Mouse (Mus musculus) limb, embryonic 11.5 days (tissue): ENCODE results near the gene Gm11541. TPM values are rescaled to one million over a fixed set of nuclear protein-coding genes. Genes with fewer than 3 reads are reported as not detected.

ENCODE experiments used
- ATAC-seq: fragments of 200-750 bp; cut with Nextera tagmentation; 2 replicates; pipeline ENCODE4 v1.8.0; 2017; ENCODE audit warnings: low read depth; ENCODE audit not compliant: insufficient number of reproducible peaks, low FRiP score, low TSS enrichment
- DNase-seq: peaks from one replicate; pipeline ENCODE4 v3.0.0-alpha.2; 2015; ENCODE audit warnings: low spot score
- H3K27ac ChIP-seq: fragments of 300-500 bp; sonication (generic); replicated peaks from 2 replicates; pipeline ENCODE4 v1.5.1; 2014; ENCODE audit warnings: low read depth, mild to moderate bottlenecking, low read length
- H3K27me3 ChIP-seq: fragments of 300-500 bp; sonication (generic); 2 replicates; pipeline ENCODE4 v1.6.1; 2014; ENCODE audit warnings: mild to moderate bottlenecking, low read length, mixed read lengths; ENCODE audit not compliant: control insufficient read depth, insufficient read depth
- H3K36me3 ChIP-seq: fragments of 300-500 bp; sonication (generic); 2 replicates; pipeline ENCODE4 v1.6.1; 2014; ENCODE audit warnings: mild to moderate bottlenecking, low read length, moderate library complexity, mixed read lengths; ENCODE audit not compliant: control insufficient read depth, insufficient read depth
- H3K4me1 ChIP-seq: fragments of 300-500 bp; sonication (generic); 2 replicates; pipeline ENCODE4 v1.6.1; 2014; ENCODE audit warnings: low read length, mixed read lengths; ENCODE audit not compliant: control insufficient read depth, insufficient read depth
- H3K4me2 ChIP-seq: fragments of 300-500 bp; sonication (generic); 2 replicates; pipeline ENCODE4 v1.6.1; 2014; ENCODE audit warnings: low read depth, mild to moderate bottlenecking, moderate library complexity; ENCODE audit not compliant: severe bottlenecking
- H3K4me3 ChIP-seq: fragments of 300-500 bp; sonication (generic); 2 replicates; pipeline ENCODE4 v1.5.1; 2014; ENCODE audit warnings: low read depth, low read length
- H3K9ac ChIP-seq: fragments of 300-500 bp; sonication (generic); 2 replicates; pipeline ENCODE4 v1.6.1; 2014; ENCODE audit warnings: mild to moderate bottlenecking, low read length
- H3K9me3 ChIP-seq: fragments of 300-500 bp; sonication (generic); 2 replicates; pipeline ENCODE4 v1.6.1; 2016; ENCODE audit warnings: low read length; ENCODE audit not compliant: control insufficient read depth
- WGBS: fragments of 180-500 bp; shearing (Covaris S2); extraction: QIAGEN DNeasy Blood & Tissue Kit; methylation state at CpG from one replicate; pipeline ENCODE4 v1.1.7; 2014; 5-methylcytosine and 5-hydroxymethylcytosine counted together
- polyA plus RNA-seq: library from polyadenylated mRNA; unstranded; fragments of >200 nt; fragmentation: Nextera tagmentation; extraction: Ambion mirVana; gene quantifications from 2 replicates; pipeline ENCODE4 v1.2.1, GENCODE M21; 2014

The Gm11541 gene
- polyA plus RNA-seq, 1 experiment from 2014 or later: 0.25 TPM

GRCm38 (mm10) chr11:94687178-94687577 is 17.1 kb downstream of the Gm11541 start:
- no peaks in the 10 kb centered on the region for H3K27me3 ChIP-seq
- no peak for DNase-seq

GRCm38 (mm10) chr11:94682427-94682826 is 21.9 kb downstream of the Gm11541 start:
- Histone ChIP-seq H3K9me3 (no peaks in the 10 kb centered on the region), H3K36me3 (no peaks in the 10 kb centered on the region), H3K4me3 (no peak overlapping the region), H3K4me1 (peaks cover 4% of the 10 kb centered on the region), H3K4me2 (no peak overlapping the region), H3K27ac (no peak overlapping the region), H3K9ac (no peak overlapping the region), H3K27me3 (no peaks in the 10 kb centered on the region)
- no peak for ATAC-seq
- WGBS: 84% methylated on average over 7 of the region's 7 CpGs
- no peak for DNase-seq

More at GRCm38 (mm10) chr11:94687178-94687577, 17.1 kb downstream of the Gm11541 start:
- ATAC-seq: no peak
- Histone ChIP-seq H3K4me1 (no peaks in the 10 kb centered on the region), H3K9ac (no peak overlapping the region), H3K9me3 (no peaks in the 10 kb centered on the region), H3K4me3 (no peak overlapping the region), H3K36me3 (no peaks in the 10 kb centered on the region), H3K4me2 (no peak overlapping the region), H3K27ac (no peak overlapping the region)
- WGBS: 87% methylated on average over 6 of the region's 6 CpGs

DNA sequence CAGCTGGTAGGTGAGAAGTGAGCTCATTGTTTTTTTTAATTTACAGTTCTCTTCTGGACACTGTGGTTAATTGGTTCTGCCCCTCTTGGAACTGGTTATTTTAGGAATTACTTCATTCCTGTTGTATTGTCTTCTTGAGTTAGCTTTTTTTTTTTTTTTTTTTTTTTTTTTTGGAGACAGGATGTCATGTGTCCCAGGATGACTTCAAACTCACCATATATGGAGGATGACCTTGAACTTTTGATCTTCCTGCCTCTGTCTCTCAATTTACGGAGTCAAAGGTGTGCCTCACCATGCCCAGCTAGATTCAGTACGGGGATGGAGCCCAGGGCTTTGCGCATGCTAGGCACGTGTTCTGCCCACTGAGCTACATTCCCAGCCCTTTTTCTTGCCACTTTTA is 22.7 kb downstream of the Gm11541 start:
- Histone ChIP-seq H3K4me1 (peaks cover 4% of the 10 kb centered on the region), H3K27ac (no peak overlapping the region), H3K36me3 (no peaks in the 10 kb centered on the region), H3K4me3 (no peak overlapping the region), H3K4me2 (no peak overlapping the region), H3K27me3 (no peaks in the 10 kb centered on the region), H3K9me3 (no peaks in the 10 kb centered on the region), H3K9ac (no peak overlapping the region)
- no peak for DNase-seq
- 77% methylated on average over 4 of the region's 4 CpGs for WGBS
- ATAC-seq: no peak

DNA sequence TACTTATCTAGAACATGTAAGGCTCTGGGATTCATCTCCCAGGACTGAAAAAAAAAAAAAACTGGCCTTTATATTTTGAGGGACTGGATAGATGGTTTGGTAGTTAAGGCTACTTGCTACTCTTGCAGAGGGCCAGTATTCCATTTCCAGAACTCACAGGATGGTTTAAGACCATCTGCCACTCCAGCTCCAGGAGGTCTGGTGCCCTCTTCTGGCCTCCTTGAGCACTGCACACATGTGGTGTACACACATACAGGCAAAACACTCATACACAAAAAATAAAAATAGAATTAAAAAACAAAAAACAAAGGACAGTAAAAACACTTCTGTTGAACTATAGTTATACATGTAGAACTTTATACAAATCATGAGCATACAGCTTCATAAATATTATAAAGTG is 23.7 kb downstream of the Gm11541 start:
- H3K9ac ChIP-seq: no peak overlapping the region
- no peaks in the 10 kb centered on the region for H3K9me3 ChIP-seq
- no peak overlapping the region for H3K4me3 ChIP-seq
- H3K27me3 ChIP-seq: no peaks in the 10 kb centered on the region
- no peak for ATAC-seq
- no peaks in the 10 kb centered on the region for H3K36me3 ChIP-seq
- no peak for DNase-seq
- H3K4me2 ChIP-seq: no peak overlapping the region
- H3K4me1 ChIP-seq: peaks cover 13% of the 10 kb centered on the region
- H3K27ac ChIP-seq: no peak overlapping the region

DNA sequence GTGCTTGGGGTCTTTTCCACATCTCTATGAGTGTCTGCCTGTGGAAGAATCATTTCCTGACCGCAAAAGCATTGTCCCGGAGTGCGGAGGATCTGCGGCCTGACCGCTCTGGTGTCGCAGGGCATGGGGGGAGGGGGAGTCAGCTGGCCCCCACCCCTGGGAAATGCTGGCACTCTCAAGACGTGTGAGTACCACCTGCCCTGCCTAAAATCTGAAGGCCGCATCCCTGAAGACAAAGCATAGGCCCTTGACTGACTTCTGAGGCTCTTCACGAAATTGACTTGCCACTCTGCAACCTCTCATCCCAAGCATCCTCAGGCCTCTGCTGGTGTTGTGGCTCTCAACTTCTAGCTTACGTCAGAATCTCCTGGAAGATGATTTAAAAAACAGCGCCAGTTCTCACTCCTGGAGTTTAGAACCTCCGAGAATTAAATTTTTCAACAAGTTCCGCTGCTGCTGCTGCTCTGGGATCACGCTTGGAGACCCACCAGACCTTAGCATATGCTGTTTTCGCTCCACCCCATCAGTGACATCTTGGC is 26.6 kb downstream of the Gm11541 start:
- Histone ChIP-seq H3K9me3 (no peaks in the 10 kb centered on the region), H3K36me3 (no peaks in the 10 kb centered on the region), H3K27ac (no peak overlapping the region), H3K4me1 (peaks cover 14% of the 10 kb centered on the region), H3K27me3 (no peaks in the 10 kb centered on the region), H3K4me3 (peak overlapping the region; percentile 85), H3K4me2 (peak overlapping the region; percentile 83), H3K9ac (peak overlapping the region; percentile 96; the same call in 1 of the 2 replicates)
- 32% methylated on average over 15 of the region's 15 CpGs for WGBS
- ATAC-seq (peak; percentile 72), DNase-seq (no peak)

DNA sequence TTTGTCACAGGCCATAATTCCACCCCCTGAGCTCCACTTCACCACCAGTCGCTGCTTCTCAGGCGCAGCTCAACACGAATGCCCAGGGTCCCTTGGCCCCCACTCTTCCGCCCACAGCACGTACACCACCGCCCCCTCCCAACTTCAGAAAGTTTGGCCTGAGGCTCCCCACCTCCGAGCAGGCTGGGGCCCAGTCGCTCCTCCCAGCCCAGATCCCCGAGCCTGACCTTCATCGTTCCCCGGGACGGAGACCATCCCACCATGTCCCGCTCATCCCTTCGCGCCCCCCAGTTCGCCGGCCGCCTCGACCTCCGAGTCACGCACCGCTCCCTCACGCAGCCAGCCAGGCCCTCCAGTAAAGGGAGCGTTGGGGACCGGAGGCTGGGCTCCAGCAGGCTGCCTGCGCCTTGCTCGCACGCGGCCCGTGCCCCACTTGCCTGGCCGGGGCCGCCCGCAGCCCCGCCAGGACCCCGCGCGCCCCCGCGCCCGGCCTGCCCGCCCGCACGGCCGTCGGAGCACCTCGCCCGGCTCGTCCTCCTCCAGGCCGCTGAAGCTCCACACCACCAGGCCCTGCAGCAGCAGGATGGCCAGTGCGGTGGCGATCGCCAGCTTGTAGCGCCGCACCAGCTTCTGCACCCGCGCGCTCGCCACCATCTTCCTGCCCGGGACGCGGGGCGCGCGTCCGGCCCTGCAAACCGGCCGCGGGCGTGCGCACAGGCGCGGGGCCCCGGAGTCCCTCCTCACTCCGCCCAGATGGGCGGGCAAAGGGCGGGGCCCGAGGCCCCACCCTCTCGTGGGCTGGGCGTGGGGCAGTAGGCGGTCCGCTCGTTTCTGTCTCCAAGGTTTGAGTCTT is 27.3 kb downstream of the Gm11541 start, which contains the start of gene Xylt2:
Gene Xylt2, minus strand, starts transcription at position 762 of the 853 bp plus-strand sequence.
- DNase-seq: peak; percentile 94
- H3K4me2 ChIP-seq: peak within 1 kb of the TSS; percentile 83
- H3K9ac ChIP-seq: peak within 1 kb of the TSS; percentile 96
- H3K27me3 ChIP-seq: no peaks in the 10 kb centered on the region
- H3K36me3 ChIP-seq: no peaks in the 10 kb centered on the region
- peak within 1 kb of the TSS; percentile 85 for H3K4me3 ChIP-seq
- WGBS: 1% methylated on average over 80 of the region's 82 CpGs
- peak within 1 kb of the TSS; percentile 80; the same call in 1 of the 2 replicates for H3K27ac ChIP-seq
- no peaks in the 10 kb centered on the region for H3K9me3 ChIP-seq
- H3K4me1 ChIP-seq: peaks cover 14% of the 10 kb centered on the region
- peak; percentile 92 for ATAC-seq

- peaks cover 14% of the 10 kb centered on the region for H3K4me1 ChIP-seq
- H3K9ac ChIP-seq: peak overlapping the region; percentile 96
- H3K4me2 ChIP-seq: peak overlapping the region; percentile 83
- H3K4me3 ChIP-seq: peak overlapping the region; percentile 85
- H3K27me3 ChIP-seq: no peaks in the 10 kb centered on the region
- ATAC-seq (no peak), DNase-seq (no peak)
- H3K36me3 ChIP-seq: no peaks in the 10 kb centered on the region
- 34% methylated on average over 4 of the region's 4 CpGs for WGBS
- no peak overlapping the region for H3K27ac ChIP-seq
- no peaks in the 10 kb centered on the region for H3K9me3 ChIP-seq
These were observed 28.0 kb downstream of the Gm11541 start for GRCm38 (mm10) chr11:94676308-94676707.

- DNase-seq: no peak
- H3K4me3 ChIP-seq: no peak overlapping the region
- no peaks in the 10 kb centered on the region for H3K9me3 ChIP-seq
- H3K27ac ChIP-seq: no peak overlapping the region
- peaks cover 14% of the 10 kb centered on the region for H3K4me1 ChIP-seq
- H3K4me2 ChIP-seq: no peak overlapping the region
- H3K9ac ChIP-seq: no peak overlapping the region; the same call in 1 of the 2 replicates
- no peak for ATAC-seq
- 84% methylated on average over 5 of the region's 5 CpGs for WGBS
- no peaks in the 10 kb centered on the region for H3K36me3 ChIP-seq
- no peaks in the 10 kb centered on the region for H3K27me3 ChIP-seq
These were observed 28.9 kb downstream of the Gm11541 start for GRCm38 (mm10) chr11:94675446-94675845.
